Comparison of ENCODE assay signal across 22 mouse cellular contexts in genomic region chr2:92234768-92235332, GRCm38 (mm10).
DNase-seq lines count a peak whose midpoint lies in the region; ATAC-seq and TF ChIP-seq lines count a peak whose summit lies in the region.
"Had no signal": no experiment of that assay in that cellular context is flagged by ENCODE, and none has a peak within 500 bp of the region (broad histone marks: within the 10 kb centered on the region; RNA-seq: fewer than 3 reads in every experiment).

No protein-coding gene starts in this region.

- no peaks in the 10 kb centered on the region for H3K27me3 ChIP-seq in myocyte (ENCODE audit: control insufficient read depth, insufficient read depth, insufficient read length)
- no peaks in the 10 kb centered on the region for H3K27me3 ChIP-seq in midbrain, embryonic 16.5 days (ENCODE audit: control insufficient read depth, insufficient read depth, low read depth, low read length)
- H3K27me3 ChIP-seq in midbrain, embryonic 11.5 days (ENCODE audit: control insufficient read depth, insufficient read depth, low read length): no peaks in the 10 kb centered on the region
- H3K27me3 ChIP-seq: embryonic facial prominence, embryonic 12.5 days; forebrain, embryonic 15.5 days; hindbrain, embryonic 12.5 days had no signal

- H3ac ChIP-seq in myocyte (ENCODE audit: control insufficient read depth, insufficient read length): no peak overlapping the region

- no peak overlapping the region for H3K4me3 ChIP-seq in layer of hippocampus, adult 2 months
- no peak overlapping the region for H3K4me3 ChIP-seq in myocyte
- H3K4me3 ChIP-seq in midbrain, embryonic 16.5 days (ENCODE audit: low read depth, low read length): no peak overlapping the region
- no peak overlapping the region for H3K4me3 ChIP-seq in midbrain, embryonic 11.5 days (ENCODE audit: low read depth, low read length)
- H3K4me3 ChIP-seq: embryonic facial prominence, embryonic 12.5 days; forebrain, embryonic 15.5 days; heart, embryonic 10.5 days; hindbrain, embryonic 12.5 days had no signal

- no peak for TF ChIP-seq CTCF in layer of hippocampus, adult 2 months (conservative IDR thresholded peaks at IDR 0.05)

- ATAC-seq in midbrain, embryonic 16.5 days: no peak
- ATAC-seq in midbrain, embryonic 11.5 days (ENCODE audit: low FRiP score): no peak
- ATAC-seq: CD4-positive, CD25-positive, alpha-beta regulatory T cell, adult 4 months; forebrain, embryonic 15.5 days; hindbrain, embryonic 16.5 days; inflammation-experienced regulatory T-cells, adult 6 months; intestine, postnatal 0 days had no signal

- H3K4me1 ChIP-seq in midbrain, embryonic 16.5 days (ENCODE audit: control insufficient read depth, insufficient read depth, low read length): no peaks in the 10 kb centered on the region
- H3K4me1 ChIP-seq in midbrain, embryonic 11.5 days (ENCODE audit: control insufficient read depth, insufficient read depth, low read length): no peaks in the 10 kb centered on the region
- H3K4me1 ChIP-seq: embryonic facial prominence, embryonic 12.5 days; forebrain, embryonic 15.5 days; heart, embryonic 10.5 days; hindbrain, embryonic 12.5 days had no signal

- no peak overlapping the region for H3K9ac ChIP-seq in midbrain, embryonic 16.5 days (ENCODE audit: low read depth, low read length)
- no peak overlapping the region for H3K9ac ChIP-seq in midbrain, embryonic 11.5 days (ENCODE audit: low read length)
- H3K9ac ChIP-seq: embryonic facial prominence, embryonic 12.5 days; forebrain, embryonic 15.5 days; hindbrain, embryonic 12.5 days had no signal

- no peaks in the 10 kb centered on the region for H3K79me2 ChIP-seq in myocyte (ENCODE audit: control insufficient read depth, insufficient read depth)

- H3K9me3 ChIP-seq in midbrain, embryonic 16.5 days (replicated peaks; ENCODE audit: control insufficient read depth, low read length, poor library complexity, severe bottlenecking): no peaks in the 10 kb centered on the region
- H3K9me3 ChIP-seq in midbrain, embryonic 11.5 days (ENCODE audit: control insufficient read depth, low read length): no peaks in the 10 kb centered on the region
- H3K9me3 ChIP-seq: embryonic facial prominence, embryonic 12.5 days; forebrain, embryonic 15.5 days; G1E; heart, embryonic 10.5 days had no signal

- peaks cover 29% of the 10 kb centered on the region for H3K36me3 ChIP-seq in myocyte (ENCODE audit: control insufficient read depth, insufficient read depth)
- H3K36me3 ChIP-seq in midbrain, embryonic 16.5 days (ENCODE audit: control insufficient read depth, insufficient read depth, low read length): peaks cover 10% of the 10 kb centered on the region; the same call in 1 of the 2 replicates
- peaks cover 14% of the 10 kb centered on the region for H3K36me3 ChIP-seq in midbrain, embryonic 11.5 days (ENCODE audit: control insufficient read depth, insufficient read depth, low read length)

- TF ChIP-seq POLR2A in myocyte (IDR thresholded peaks at IDR 0.05; ENCODE audit: insufficient read length, low read depth): no peak

- H3K27ac ChIP-seq in layer of hippocampus, adult 2 months: peak overlapping the region; percentile 43; the same call in 1 of the 2 replicates
- no peak overlapping the region for H3K27ac ChIP-seq in midbrain, embryonic 16.5 days (ENCODE audit: low read length)
- no peak overlapping the region for H3K27ac ChIP-seq in midbrain, embryonic 11.5 days (ENCODE audit: low read depth, low read length)
- H3K27ac ChIP-seq: embryonic facial prominence, embryonic 12.5 days; forebrain, embryonic 15.5 days; heart, embryonic 10.5 days; hindbrain, embryonic 12.5 days had no signal

- no peak for DNase-seq in layer of hippocampus, adult 2 months (ENCODE audit: low spot score in 2 of 2)
- DNase-seq in layer of hippocampus, adult 9-10 months (ENCODE audit: low spot score): no peak
- DNase-seq in cerebellum, adult 11-12 months: peak; percentile 41
- DNase-seq in cerebellum, adult 9-10 months: peak; percentile 56
- no peak for DNase-seq in natural killer cell, adult 2 months (ENCODE audit: low spot score in 2 of 2)
- DNase-seq in midbrain, embryonic 11.5 days (ENCODE audit: low spot score, missing footprints): no peak
- DNase-seq: adrenal gland, postnatal 10 days; embryo, embryonic 11 days; gastrocnemius, postnatal 14 days; heart, postnatal 10 days; heart, postnatal 4 days had no signal

- 98% methylated on average over 5 of the region's 5 CpGs for WGBS in midbrain, embryonic 16.5 days
- WGBS in midbrain, embryonic 11.5 days: 93% methylated on average over 5 of the region's 5 CpGs

- H3K4me2 ChIP-seq in myocyte (ENCODE audit: low read depth): no peak overlapping the region
- no peak overlapping the region for H3K4me2 ChIP-seq in midbrain, embryonic 16.5 days (ENCODE audit: low read length)
- H3K4me2 ChIP-seq in midbrain, embryonic 11.5 days: no peak overlapping the region
- H3K4me2 ChIP-seq: embryonic facial prominence, embryonic 12.5 days; forebrain, embryonic 15.5 days; hindbrain, embryonic 12.5 days had no signal

TF ChIP-seq in myocyte, 11 proteins besides CTCF, POLR2A, EP300 and RAD21:
- TF ChIP-seq USF1 (IDR thresholded peaks at IDR 0.05; ENCODE audit: low read depth) (peak; percentile 63), TCF3 (IDR thresholded peaks at IDR 0.05; ENCODE audit: insufficient read length, low read depth) (no peak)

Comparison
In these comparisons a context has a peak if more than half of its experiments do, and no peak if none do; other contexts are left out.
1. DNase-seq: peak in cerebellum, adult 11-12 months (single experiment) and cerebellum, adult 9-10 months (single experiment); none in layer of hippocampus, adult 2 months (0 of 2), layer of hippocampus, adult 9-10 months (single experiment), natural killer cell, adult 2 months (0 of 2) and midbrain, embryonic 11.5 days (single experiment).